Mouse (Mus musculus) bone marrow, adult 2 months (tissue): ENCODE results near the gene Bhlhe23.
A peak's percentile ranks its signal among the peaks of the same experiment; 100 is the strongest.

Experiments used
- CTCF ChIP-seq: fragments of 200-500 bp; IDR thresholded peaks from 2 replicates; pipeline ENCODE4 v1.5.1; 2011; ENCODE audit warnings: low read length, control low read depth; ENCODE audit not compliant: control insufficient read depth, insufficient read depth
- POLR2A ChIP-seq: fragments of 200-500 bp; IDR thresholded peaks from 2 replicates; pipeline ENCODE4 v1.6.1; 2011; ENCODE audit warnings: low read depth, mild to moderate bottlenecking, control low read depth, low read length, borderline replicate concordance; ENCODE audit not compliant: control insufficient read depth

DNA sequence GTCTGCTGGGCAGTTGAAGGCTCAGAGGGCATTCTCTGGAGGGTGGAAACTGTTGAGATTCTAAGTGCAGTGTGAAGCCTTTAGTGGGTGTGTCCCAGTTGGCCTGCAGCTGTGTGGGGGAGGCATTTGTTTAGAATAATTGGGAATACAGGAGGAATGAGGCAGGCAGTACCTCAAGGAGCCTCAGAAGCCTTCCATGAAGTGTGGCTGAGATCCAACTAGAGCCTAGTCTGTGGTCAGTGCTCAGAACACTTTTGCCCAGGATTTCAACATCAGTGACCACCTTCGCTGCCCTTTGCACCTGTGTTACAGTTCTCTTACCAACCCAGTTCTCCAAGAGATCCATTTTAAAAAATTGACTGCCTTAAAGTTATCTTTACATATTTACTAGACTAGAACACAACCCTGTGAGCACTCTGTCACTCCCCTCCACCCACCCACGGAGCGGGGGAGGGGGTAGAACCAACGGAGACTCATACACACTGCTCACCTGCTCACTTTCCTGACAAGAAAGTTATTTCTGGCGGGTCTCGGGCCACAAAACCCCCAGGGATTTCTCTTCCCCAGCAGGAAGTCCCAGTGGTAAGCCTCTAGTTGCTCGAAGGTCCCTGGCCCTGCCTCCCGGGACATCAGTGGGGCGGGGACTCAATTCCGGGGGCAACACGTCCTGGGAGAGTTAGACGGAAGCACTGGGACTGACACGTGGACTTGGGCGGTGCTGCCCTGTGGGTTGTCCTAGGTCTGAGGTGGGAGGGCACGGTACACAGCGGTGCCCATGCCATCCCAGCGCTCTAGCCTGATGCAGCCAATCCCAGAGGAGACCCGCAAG, 51.9 kb downstream of the Bhlhe23 start, which contains the start of gene Slc17a9:
- TF ChIP-seq POLR2A: peak; percentile 45; the same call in 1 of the 2 replicates
- TF ChIP-seq CTCF: no peak
